Mouse (Mus musculus): ENCODE measurements around the gene Ttbk1.

GRCm38 (mm10) chr17:46455110-46455691 is 32.3 kb downstream of the Ttbk1 start:
- no peak for TF ChIP-seq POLR2A (IDR thresholded peaks at IDR 0.05; ENCODE audit: control insufficient read depth, low read depth, low read length)
- no peak for TF ChIP-seq CTCF (IDR thresholded peaks at IDR 0.05; ENCODE audit: control insufficient read depth, insufficient read depth, insufficient replicate concordance, low read depth, low read length)
